Mouse (Mus musculus): Measurements from ENCODE around the gene Rhot2.

GRCm38 (mm10) chr17:25877741-25878610 is 33.3 kb upstream of the Rhot2 start:
- TF ChIP-seq POLR2A (IDR thresholded peaks at IDR 0.05; ENCODE audit: extremely low read depth, insufficient read depth, low read length), result no peak
- TF ChIP-seq CTCF (IDR thresholded peaks at IDR 0.05; ENCODE audit: extremely low read depth, insufficient read depth, low read length), result no peak
